12 mouse cellular contexts compared by ENCODE assay signal in genomic region chr16:21607021-21607650, GRCm38 (mm10).
A peak's percentile ranks its signal among the peaks of the same experiment; 100 is the strongest.
DNase-seq lines count a peak whose midpoint lies in the region; ATAC-seq and TF ChIP-seq lines count a peak whose summit lies in the region.
"Had no signal": no experiment of that assay in that cellular context is flagged by ENCODE, and none has a peak within 500 bp of the region (broad histone marks: within the 10 kb centered on the region; RNA-seq: fewer than 3 reads in every experiment).

No protein-coding gene starts in this region.

- peaks cover 23% of the 10 kb centered on the region for H3K4me1 ChIP-seq in kidney, embryonic 15.5 days
- no peaks in the 10 kb centered on the region for H3K4me1 ChIP-seq in limb, embryonic 10.5 days

- H3K9ac ChIP-seq in kidney, embryonic 15.5 days = no peak overlapping the region
- H3K9ac ChIP-seq: liver, postnatal 0 days; midbrain, embryonic 13.5 days; stomach, embryonic 15.5 days had no signal

- H3K36me3 ChIP-seq in kidney, embryonic 15.5 days = no peaks in the 10 kb centered on the region
- no peaks in the 10 kb centered on the region for H3K36me3 ChIP-seq in limb, embryonic 10.5 days
- H3K36me3 ChIP-seq: midbrain, embryonic 13.5 days; stomach, embryonic 15.5 days had no signal

- H3K4me3 ChIP-seq in kidney, embryonic 15.5 days (replicated peaks) = no peak overlapping the region
- H3K4me3 ChIP-seq in layer of hippocampus, adult 2 months = no peak overlapping the region
- no peak overlapping the region for H3K4me3 ChIP-seq in limb, embryonic 10.5 days
- H3K4me3 ChIP-seq: midbrain, embryonic 13.5 days; stomach, embryonic 15.5 days had no signal

- DNase-seq in heart, adult 11 months = peak; percentile 34
- no peak for DNase-seq in heart, adult 8-10 months (ENCODE audit: low spot score)
- peak; percentile 17 to 39 for DNase-seq in left cerebral cortex, adult 18-20 months (ENCODE audit: low spot score in 2 of 2)
- no peak for DNase-seq in left cerebral cortex, adult 11 months (ENCODE audit: low spot score)
- DNase-seq in MN1 (ENCODE audit: low spot score) = peak; percentile 11
- no peak for DNase-seq in layer of hippocampus, adult 2 months (ENCODE audit: low spot score in 2 of 2)
- no peak for DNase-seq in limb, embryonic 10.5 days (ENCODE audit: low spot score)
- DNase-seq: heart, postnatal 4 days; liver, postnatal 0 days had no signal

- WGBS in kidney, embryonic 15.5 days = 58% methylated on average over 8 of the region's 8 CpGs
- 85% methylated on average over 8 of the region's 8 CpGs for WGBS in limb, embryonic 10.5 days

- H3K4me2 ChIP-seq in kidney, embryonic 15.5 days = no peak overlapping the region
- H3K4me2 ChIP-seq: midbrain, embryonic 13.5 days; stomach, embryonic 15.5 days had no signal

- no peaks in the 10 kb centered on the region for H3K9me3 ChIP-seq in kidney, embryonic 15.5 days (replicated peaks)
- H3K9me3 ChIP-seq in limb, embryonic 10.5 days (replicated peaks) = no peaks in the 10 kb centered on the region
- H3K9me3 ChIP-seq: midbrain, embryonic 13.5 days; stomach, embryonic 15.5 days had no signal

- H3K27me3 ChIP-seq in kidney, embryonic 15.5 days = no peaks in the 10 kb centered on the region
- no peaks in the 10 kb centered on the region for H3K27me3 ChIP-seq in limb, embryonic 10.5 days (ENCODE audit: low read depth, poor library complexity, severe bottlenecking)
- H3K27me3 ChIP-seq: midbrain, embryonic 13.5 days; stomach, embryonic 15.5 days had no signal

- H3K27ac ChIP-seq in kidney, embryonic 15.5 days = peak overlapping the region; percentile 66
- no peak overlapping the region for H3K27ac ChIP-seq in layer of hippocampus, adult 2 months
- H3K27ac ChIP-seq in limb, embryonic 10.5 days = no peak overlapping the region
- H3K27ac ChIP-seq: midbrain, embryonic 13.5 days; stomach, embryonic 15.5 days had no signal

- no peak for TF ChIP-seq CTCF in layer of hippocampus, adult 2 months (conservative IDR thresholded peaks at IDR 0.05)

- 0 out of 2 replicates have a peak, but pooled peaks have one; percentile 40 for ATAC-seq in kidney, embryonic 15.5 days (replicated peaks; ENCODE audit: low FRiP score)
- ATAC-seq: liver, postnatal 0 days; midbrain, embryonic 13.5 days had no signal

Comparison
In these comparisons a context has a peak if more than half of its experiments do, and no peak if none do; other contexts are left out.
1. DNase-seq: peak in heart, adult 11 months (single experiment), left cerebral cortex, adult 18-20 months (2 of 2) and MN1 (single experiment); none in heart, adult 8-10 months (single experiment), left cerebral cortex, adult 11 months (single experiment), layer of hippocampus, adult 2 months (0 of 2) and limb, embryonic 10.5 days (single experiment).